Mouse (Mus musculus): ENCODE data around the gene Prdm10.

Prdm10 gene

GRCm38 (mm10) chr9:31376661-31377060 lies 96.3 kb downstream of the Prdm10 start:
- no peak for DNase-seq

- DNase-seq: no peak
These were observed 104.6 kb downstream of the Prdm10 start for GRCm38 (mm10) chr9:31384786-31385499.

DNA sequence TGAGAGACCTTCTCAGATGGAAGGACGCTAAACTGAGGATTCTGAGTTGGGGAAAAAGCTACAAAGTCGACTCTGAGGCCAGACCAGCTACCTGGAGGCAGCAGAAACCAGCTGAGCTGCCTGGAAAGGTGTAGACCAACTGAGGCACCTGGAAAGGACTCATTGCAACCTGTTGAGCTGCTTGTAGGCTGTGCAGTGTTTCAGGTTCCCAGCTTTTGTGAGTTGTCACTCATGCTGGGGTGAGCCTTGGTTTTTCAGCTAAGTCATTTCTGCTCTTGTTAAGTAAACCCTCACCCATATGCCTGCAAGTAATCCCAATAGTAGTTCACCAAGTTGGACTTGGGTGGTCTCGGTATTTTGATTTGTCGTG lies 105.1 kb downstream of the Prdm10 start:
- DNase-seq: no peak

- DNase-seq: peak; percentile 93
These were observed 105.6 kb downstream of the Prdm10 start, which contains the start of gene Nfrkb for GRCm38 (mm10) chr9:31385947-31386354. Gene Nfrkb, plus strand, starts transcription at chr9:31386192.

DNA sequence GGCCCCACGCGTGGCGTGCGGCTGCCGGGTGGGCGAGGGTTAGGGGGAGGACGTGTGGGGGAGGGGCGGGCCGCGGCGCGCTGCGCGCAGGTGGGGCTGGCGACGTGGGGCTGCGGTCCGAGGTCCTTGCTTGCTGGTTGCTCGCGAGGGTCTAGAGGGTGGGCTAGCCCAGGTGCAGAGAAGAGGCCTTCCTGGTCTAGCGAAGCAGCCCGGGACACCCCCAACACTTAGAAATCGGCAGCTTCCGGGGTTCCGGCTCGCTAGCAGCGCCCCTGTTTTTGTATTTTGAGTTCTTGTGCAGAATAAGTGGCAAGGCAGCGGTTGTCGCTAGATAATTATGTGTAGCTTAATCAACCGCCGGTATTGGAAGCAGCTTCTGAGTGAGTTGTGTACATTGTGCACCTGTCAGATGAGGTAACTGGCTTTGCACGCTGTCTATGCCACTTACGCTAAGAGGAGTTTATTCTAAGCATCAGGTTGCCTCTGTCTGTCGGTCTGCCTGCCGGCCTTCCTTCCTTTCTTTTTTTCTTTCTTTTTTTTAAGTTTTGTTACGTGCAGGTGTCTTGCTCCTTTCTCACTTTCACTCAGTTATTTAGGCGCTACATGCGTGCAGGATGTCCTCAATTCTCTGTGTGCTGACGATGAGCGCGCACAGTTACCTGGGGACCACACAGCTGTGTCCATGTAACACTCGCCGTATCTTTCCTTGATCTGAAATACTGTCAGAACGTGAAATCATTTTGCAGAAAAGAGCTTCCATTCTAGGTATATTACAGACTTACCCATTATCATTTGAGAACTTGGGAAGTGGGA lies 106.2 kb downstream of the Prdm10 start:
- DNase-seq: no peak

GRCm38 (mm10) chr9:31387206-31387605 lies 106.9 kb downstream of the Prdm10 start:
- DNase-seq: no peak

- DNase-seq: peak; percentile 88
These were observed 120.1 kb downstream of the Prdm10 start for GRCm38 (mm10) chr9:31400441-31400840.

DNA sequence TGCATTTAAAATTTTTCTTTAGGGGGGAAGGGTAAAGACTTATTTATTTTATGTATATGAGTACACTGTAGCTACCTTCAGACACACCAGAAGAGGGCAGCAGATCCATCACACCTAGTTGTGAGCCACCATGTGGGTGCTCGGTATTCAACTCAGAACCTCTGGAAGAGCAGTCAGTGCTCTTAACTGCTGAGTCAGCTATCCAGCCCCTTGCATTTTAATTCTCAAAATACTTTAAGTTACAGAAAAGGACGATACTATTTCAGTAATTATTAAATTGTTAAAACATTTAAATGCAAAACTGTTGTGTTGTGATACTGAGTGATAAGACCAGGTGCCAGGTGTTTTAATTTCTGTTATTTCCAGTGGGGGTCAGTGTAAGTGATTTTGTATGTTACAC lies 124.0 kb downstream of the Prdm10 start:
- no peak for DNase-seq

- no peak for DNase-seq
These were observed 124.9 kb downstream of the Prdm10 start for GRCm38 (mm10) chr9:31405217-31405616.

DNA sequence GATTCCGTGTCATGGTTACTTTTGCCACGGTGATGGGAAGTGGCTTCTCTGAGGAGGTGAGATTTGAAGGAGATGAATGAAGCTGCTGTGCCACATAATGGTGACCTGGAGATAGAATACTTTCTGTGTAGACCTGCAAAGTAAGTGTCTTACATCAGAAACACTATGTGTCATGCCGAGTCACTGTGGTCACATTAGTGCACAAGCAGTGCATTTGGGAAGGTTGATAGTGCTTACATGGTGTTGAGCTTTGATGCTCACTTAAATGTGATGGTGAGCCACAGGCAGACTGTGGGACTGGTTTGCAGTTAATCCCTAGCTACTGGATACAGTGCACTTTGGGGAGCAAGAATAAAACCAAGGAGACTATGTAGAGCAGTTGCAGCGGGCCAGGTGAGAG lies 131.8 kb downstream of the Prdm10 start:
- DNase-seq: no peak

- DNase-seq: no peak
These were observed 138.5 kb downstream of the Prdm10 start for GRCm38 (mm10) chr9:31418821-31419220.

- no peak for DNase-seq
These were observed 141.8 kb downstream of the Prdm10 start for GRCm38 (mm10) chr9:31422143-31422542.

GRCm38 (mm10) chr9:31428971-31429370 lies 148.6 kb downstream of the Prdm10 start:
- no peak for DNase-seq

DNA sequence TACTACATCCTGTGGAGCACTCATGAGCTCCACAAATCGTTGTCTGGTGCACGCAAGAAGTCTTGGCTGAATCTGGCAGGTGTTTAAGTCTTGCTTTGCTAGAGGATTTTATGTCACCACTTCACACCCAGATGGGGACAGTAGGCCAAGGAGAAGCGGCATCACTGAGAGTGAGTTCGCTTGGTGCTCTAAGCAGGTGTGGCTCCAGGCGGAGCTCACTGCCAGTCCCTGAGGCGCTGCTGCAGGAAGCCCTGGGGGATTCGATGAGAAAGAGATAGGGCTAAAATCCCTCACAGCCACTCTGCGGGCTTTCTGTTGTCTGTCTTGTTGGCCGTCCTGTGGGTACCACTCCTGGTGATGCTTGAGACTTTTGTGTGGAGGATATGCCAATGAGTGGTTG lies 149.7 kb downstream of the Prdm10 start:
- no peak for DNase-seq
